Mouse (Mus musculus) liver, embryonic 16.5 days (tissue): ENCODE data around the gene Inpp5a. TPM values are rescaled to one million over a fixed set of nuclear protein-coding genes. Genes with fewer than 3 reads are reported as not detected.

ENCODE experiments used
- ATAC-seq: fragments of 200-750 bp; cut with Nextera tagmentation; 2 replicates; pipeline ENCODE4 v1.8.0; 2017; ENCODE audit warnings: low read depth, mild to moderate bottlenecking, moderate number of reproducible peaks, moderate library complexity
- H3K27ac ChIP-seq: fragments of 300-500 bp; sonication (generic); 2 replicates; pipeline ENCODE4 v1.5.1; 2014; ENCODE audit warnings: mild to moderate bottlenecking, low read length
- H3K27me3 ChIP-seq: fragments of 300-500 bp; sonication (generic); 2 replicates; pipeline ENCODE4 v1.6.1; 2014; ENCODE audit warnings: low read depth, low read length, mixed read lengths; ENCODE audit not compliant: control insufficient read depth, insufficient read depth
- H3K36me3 ChIP-seq: fragments of 300-500 bp; sonication (generic); 2 replicates; pipeline ENCODE4 v1.6.1; 2014; ENCODE audit warnings: mild to moderate bottlenecking; ENCODE audit not compliant: control insufficient read depth, insufficient read depth
- H3K4me1 ChIP-seq: fragments of 300-500 bp; sonication (generic); 2 replicates; pipeline ENCODE4 v1.6.1; 2014; ENCODE audit warnings: low read depth, low read length, mixed read lengths; ENCODE audit not compliant: control insufficient read depth
- H3K4me2 ChIP-seq: fragments of 300-500 bp; sonication (generic); 2 replicates; pipeline ENCODE4 v1.6.1; 2014; ENCODE audit warnings: low read depth, low read length, mixed read lengths
- H3K4me3 ChIP-seq: fragments of 300-500 bp; sonication (generic); 2 replicates; pipeline ENCODE4 v1.5.1; 2014; ENCODE audit warnings: low read depth, mild to moderate bottlenecking, low read length
- H3K9ac ChIP-seq: fragments of 300-500 bp; sonication (generic); 2 replicates; pipeline ENCODE4 v1.6.1; 2014; ENCODE audit warnings: low read depth, low read length
- H3K9me3 ChIP-seq: fragments of 300-500 bp; sonication (generic); replicated peaks from 2 replicates; pipeline ENCODE4 v1.6.1; 2016; ENCODE audit warnings: low read length; ENCODE audit not compliant: control insufficient read depth
- WGBS: fragments of 180-500 bp; shearing (Covaris S2); extraction: QIAGEN DNeasy Blood & Tissue Kit; methylation state at CpG from one replicate; pipeline ENCODE4 v1.1.7; 2014; ENCODE audit not compliant: insufficient replicate concordance; 5-methylcytosine and 5-hydroxymethylcytosine counted together
- polyA plus RNA-seq: library from polyadenylated mRNA; unstranded; fragments of >200 nt; fragmentation: Nextera tagmentation; extraction: Ambion mirVana; gene quantifications from 2 replicates; pipeline ENCODE4 v1.2.1, GENCODE M21; 2015

The Inpp5a gene
- polyA plus RNA-seq, 1 experiment from 2014 or later, result 3.5 TPM

DNA sequence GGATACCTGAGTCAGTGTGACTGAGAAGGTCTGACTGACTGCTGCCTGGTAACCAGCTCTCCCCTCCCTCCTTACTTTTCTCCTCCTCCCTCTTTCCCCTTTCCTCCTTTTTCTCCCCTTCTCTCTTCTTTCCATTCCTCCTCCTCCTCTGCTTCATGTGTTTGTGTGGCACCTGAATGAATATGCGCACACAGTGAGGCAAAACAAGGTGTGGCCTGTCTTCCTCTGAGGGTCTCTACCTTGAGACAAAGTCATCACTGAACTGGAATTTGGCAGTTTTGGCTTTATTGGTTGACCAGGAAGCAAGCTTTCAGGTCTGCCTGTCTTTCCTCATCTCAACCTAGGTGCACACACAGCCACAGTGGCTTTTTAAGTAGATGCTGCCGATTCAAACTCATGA is 147.9 kb downstream of the Inpp5a start:
- Histone ChIP-seq H3K27me3 (no peaks in the 10 kb centered on the region), H3K4me3 (no peak overlapping the region), H3K36me3 (no peaks in the 10 kb centered on the region), H3K9ac (no peak overlapping the region), H3K4me2 (no peak overlapping the region), H3K27ac (no peak overlapping the region), H3K4me1 (no peaks in the 10 kb centered on the region), H3K9me3 (no peaks in the 10 kb centered on the region)
- WGBS, result 87% methylated on average over 2 of the region's 2 CpGs
- ATAC-seq, result no peak

DNA sequence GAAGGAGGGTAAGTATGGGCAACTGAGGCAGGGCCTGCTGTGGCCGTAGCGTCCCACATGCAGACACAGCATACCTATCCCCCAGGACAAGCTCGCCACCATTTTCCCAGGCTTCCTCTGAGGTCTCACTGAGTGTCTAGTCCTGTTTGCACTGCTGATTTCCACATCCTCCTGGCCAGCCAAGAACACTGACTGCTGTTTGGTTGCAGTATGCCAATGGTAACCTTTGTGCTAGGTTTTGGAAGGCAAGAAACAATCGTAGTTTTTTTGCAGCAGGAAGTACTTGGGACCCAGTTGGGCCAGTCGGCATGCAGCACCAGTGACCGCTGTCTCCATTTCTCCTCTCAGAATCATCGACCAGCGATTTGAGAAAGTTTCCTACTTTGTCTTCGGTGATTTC is 148.9 kb downstream of the Inpp5a start:
- Histone ChIP-seq H3K27ac (no peak overlapping the region), H3K4me1 (no peaks in the 10 kb centered on the region), H3K27me3 (no peaks in the 10 kb centered on the region), H3K9ac (no peak overlapping the region), H3K36me3 (no peaks in the 10 kb centered on the region), H3K9me3 (no peaks in the 10 kb centered on the region), H3K4me2 (no peak overlapping the region), H3K4me3 (no peak overlapping the region)
- WGBS, result 72% methylated on average over 9 of the region's 9 CpGs
- no peak for ATAC-seq

DNA sequence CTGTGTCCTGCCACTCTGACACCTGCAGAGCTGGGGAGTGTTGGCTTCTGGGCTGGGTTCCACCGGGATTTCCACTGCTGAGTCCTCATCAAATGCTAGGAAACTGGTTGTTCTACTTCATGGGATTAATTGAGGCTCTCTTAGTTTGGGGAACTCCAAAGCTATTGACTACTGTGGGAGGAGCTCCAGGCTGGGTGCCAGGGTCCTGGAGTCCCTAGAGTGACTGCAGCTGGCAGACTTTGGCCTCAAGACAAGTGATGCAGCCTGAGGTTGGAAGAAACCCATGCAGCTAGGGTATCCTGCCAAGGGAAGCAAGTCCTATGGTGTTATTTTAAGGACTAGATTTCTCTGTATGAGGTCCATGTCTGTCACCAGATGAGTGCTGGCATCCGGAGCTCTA is 149.6 kb downstream of the Inpp5a start:
- Histone ChIP-seq H3K4me2 (no peak overlapping the region), H3K27me3 (no peaks in the 10 kb centered on the region), H3K27ac (no peak overlapping the region), H3K36me3 (no peaks in the 10 kb centered on the region), H3K9me3 (no peaks in the 10 kb centered on the region), H3K4me1 (no peaks in the 10 kb centered on the region), H3K4me3 (no peak overlapping the region), H3K9ac (no peak overlapping the region)
- 64% methylated on average over 2 of the region's 2 CpGs for WGBS
- no peak for ATAC-seq

DNA sequence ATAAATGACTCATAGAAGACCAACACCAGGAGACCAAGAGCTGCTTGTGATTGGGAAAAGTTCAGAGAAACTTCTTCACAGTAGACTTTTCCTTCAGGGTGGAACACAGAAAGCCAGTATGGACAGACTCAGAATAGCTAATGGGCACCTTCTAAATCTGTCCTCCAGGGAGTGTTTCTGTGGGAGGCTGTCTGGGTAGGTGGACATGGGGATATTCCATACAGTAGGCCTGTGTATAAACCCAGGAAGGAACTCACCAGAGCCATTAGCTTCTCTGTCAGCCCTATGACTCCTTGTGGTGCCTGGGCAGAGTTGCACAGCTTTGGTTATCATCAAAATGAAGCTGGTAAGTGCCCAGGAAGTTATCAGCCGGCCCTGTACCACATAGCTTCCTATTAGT is 151.7 kb downstream of the Inpp5a start:
- no peak for ATAC-seq
- Histone ChIP-seq H3K4me2 (no peak overlapping the region), H3K27ac (no peak overlapping the region), H3K9ac (no peak overlapping the region), H3K27me3 (no peaks in the 10 kb centered on the region), H3K4me1 (no peaks in the 10 kb centered on the region), H3K4me3 (no peak overlapping the region), H3K9me3 (no peaks in the 10 kb centered on the region), H3K36me3 (no peaks in the 10 kb centered on the region)
- 24% methylated on average over 1 of the region's 1 CpGs for WGBS

DNA sequence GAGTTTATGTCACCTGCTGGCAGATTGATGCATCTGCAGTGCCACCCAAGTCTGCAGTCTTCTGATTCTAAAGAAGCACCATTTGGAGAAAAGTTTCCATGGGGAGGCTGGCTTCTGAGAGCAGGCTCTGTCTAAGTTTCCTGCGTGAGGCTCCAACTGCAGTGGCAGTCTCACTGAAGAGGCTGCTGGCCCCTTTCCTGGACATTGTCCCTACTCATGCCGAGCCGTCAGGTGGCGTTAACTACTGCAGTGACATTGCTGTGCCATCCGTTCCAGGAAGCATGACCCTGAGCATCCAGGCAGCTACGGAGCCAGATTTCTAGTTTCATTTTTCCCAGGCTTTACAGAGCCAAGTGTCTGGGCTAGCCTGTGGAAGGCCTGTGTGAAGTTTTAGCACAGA is 152.5 kb downstream of the Inpp5a start:
- Histone ChIP-seq H3K9ac (no peak overlapping the region), H3K4me2 (no peak overlapping the region), H3K27me3 (no peaks in the 10 kb centered on the region), H3K4me3 (no peak overlapping the region), H3K4me1 (no peaks in the 10 kb centered on the region), H3K27ac (no peak overlapping the region), H3K36me3 (no peaks in the 10 kb centered on the region), H3K9me3 (no peaks in the 10 kb centered on the region)
- no peak for ATAC-seq
- 67% methylated on average over 6 of the region's 6 CpGs for WGBS

DNA sequence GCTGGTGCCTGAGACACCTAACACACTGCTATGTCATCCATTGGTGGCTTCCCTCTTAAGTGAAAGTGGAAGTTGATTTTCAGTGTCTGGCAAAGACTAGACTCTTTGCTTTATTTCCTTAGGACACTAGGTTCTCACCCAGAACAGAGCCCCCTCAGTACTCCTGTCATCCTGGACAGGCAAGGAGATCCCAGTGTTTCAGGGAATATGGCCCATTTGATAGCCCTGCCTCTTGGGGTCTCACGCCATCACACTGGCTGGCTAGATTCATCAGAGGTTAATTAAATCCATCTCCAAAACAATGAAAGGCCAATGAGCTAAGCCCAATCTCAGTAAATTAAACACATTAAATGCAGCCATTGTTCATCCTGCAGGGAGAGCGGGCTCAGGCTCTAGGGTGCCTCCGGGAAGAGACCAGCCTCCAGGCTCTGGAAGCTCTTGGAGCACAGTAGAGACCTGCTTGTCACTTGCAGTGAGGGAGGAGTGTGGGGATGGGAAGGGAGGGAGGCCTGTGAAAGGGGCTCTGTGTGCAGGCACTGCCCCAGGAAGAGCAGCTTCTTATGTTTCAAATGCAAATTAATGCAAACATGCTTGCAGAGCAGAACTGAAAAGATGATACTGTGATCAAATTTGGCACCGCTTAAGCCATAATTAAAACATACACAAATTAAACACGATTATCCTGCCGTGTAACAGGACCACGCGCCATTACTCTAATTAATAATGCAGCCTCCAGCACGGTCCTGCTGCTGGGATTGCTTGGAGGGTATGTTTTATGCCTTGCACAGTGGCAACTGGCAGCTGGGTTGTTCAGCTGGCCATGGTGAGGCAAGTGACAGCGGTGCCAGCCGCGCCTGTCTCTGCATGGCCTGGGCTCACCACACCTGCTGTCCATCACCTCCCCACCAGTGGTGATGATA is 156.1 kb downstream of the Inpp5a start:
- no peak for ATAC-seq
- no peak overlapping the region for H3K4me2 ChIP-seq
- H3K9ac ChIP-seq, result no peak overlapping the region
- no peaks in the 10 kb centered on the region for H3K9me3 ChIP-seq
- H3K36me3 ChIP-seq, result no peaks in the 10 kb centered on the region
- no peaks in the 10 kb centered on the region for H3K4me1 ChIP-seq
- WGBS, result 75% methylated on average over 12 of the region's 12 CpGs
- H3K4me3 ChIP-seq, result no peak overlapping the region
- H3K27ac ChIP-seq, result no peak overlapping the region
- H3K27me3 ChIP-seq, result no peaks in the 10 kb centered on the region

DNA sequence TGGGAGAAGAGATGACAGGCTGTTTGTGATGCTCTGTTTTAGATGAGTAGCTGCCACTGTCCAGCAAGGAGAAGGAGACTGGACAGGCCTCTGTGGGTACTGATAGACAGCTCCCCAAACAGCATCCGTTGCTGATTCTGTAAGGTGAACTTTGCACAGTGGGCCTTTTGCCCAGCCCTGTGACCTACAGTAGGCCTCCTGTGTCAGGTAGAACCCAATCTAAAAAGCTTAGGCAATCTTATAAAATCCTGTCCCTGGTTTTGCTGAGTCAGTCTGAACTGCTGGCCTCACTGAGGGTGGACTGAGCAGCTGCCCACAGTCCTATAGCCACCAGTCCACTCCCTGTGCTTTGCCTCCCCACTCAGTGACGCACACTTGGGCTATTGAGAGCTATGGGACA is 158.4 kb downstream of the Inpp5a start:
- peak; percentile 67 for ATAC-seq
- H3K36me3 ChIP-seq, result no peaks in the 10 kb centered on the region
- H3K27ac ChIP-seq, result no peak overlapping the region
- H3K27me3 ChIP-seq, result no peaks in the 10 kb centered on the region
- no peaks in the 10 kb centered on the region for H3K9me3 ChIP-seq
- 61% methylated on average over 2 of the region's 2 CpGs for WGBS
- no peaks in the 10 kb centered on the region for H3K4me1 ChIP-seq
- H3K4me3 ChIP-seq, result no peak overlapping the region
- H3K9ac ChIP-seq, result no peak overlapping the region
- H3K4me2 ChIP-seq, result no peak overlapping the region

DNA sequence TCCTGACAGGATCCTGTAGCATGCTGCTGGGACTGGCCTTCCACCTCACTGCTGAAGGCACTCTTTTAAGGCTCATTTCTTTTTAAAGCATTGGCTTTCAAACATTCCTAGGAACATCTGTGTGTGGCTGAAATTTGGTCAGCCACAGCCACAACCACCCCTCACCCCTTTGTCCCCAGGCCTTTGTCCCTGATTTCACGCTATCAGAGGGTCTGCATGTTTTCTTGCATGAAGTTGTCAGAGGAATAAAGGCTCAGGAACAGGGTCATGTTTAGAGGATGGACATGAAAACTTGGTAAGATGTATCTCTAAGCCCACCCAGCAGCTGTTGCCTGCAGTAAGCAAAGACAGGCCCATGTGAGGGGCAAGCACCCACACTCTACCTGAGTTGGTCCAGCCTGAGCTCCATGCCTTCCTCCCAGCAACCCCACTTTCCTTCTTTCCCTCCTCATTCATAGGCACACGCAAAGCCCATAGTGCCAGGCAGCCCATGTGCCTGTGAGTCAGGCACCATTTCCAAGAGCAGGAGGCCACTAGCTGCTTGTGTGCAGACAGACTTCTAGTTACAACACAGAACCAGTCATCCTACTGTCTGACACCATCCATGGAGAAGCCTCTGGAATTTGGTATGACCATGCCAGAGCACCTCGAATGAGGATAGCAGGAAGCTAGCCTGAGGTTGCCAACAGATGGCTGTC is 161.3 kb downstream of the Inpp5a start:
- Histone ChIP-seq H3K27ac (no peak overlapping the region), H3K36me3 (no peaks in the 10 kb centered on the region), H3K9ac (no peak overlapping the region), H3K9me3 (no peaks in the 10 kb centered on the region), H3K27me3 (no peaks in the 10 kb centered on the region), H3K4me1 (no peaks in the 10 kb centered on the region), H3K4me3 (no peak overlapping the region), H3K4me2 (no peak overlapping the region)
- 54% methylated on average over 3 of the region's 3 CpGs for WGBS
- ATAC-seq, result no peak

DNA sequence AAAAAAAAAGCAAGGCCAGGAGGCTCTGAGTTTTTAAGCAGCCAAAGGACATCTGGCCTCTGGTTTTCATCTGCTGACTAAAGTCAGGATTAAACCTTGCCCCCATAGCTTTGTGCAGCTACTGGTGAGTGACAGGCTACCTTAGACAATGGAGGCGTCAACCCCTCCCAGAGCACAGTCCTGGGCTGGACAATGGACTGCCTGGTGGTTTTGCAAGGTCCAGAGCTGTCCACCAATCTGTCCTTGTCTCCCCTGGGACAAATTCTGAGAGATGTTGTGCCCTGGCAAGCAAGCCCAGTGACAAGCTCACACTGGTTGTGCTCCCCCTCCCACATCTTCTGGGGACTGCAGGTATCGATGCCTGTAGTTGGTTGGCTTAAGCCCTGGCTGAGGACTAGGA is 162.6 kb downstream of the Inpp5a start:
- Histone ChIP-seq H3K4me3 (no peak overlapping the region), H3K27me3 (no peaks in the 10 kb centered on the region), H3K9ac (no peak overlapping the region), H3K27ac (no peak overlapping the region), H3K4me1 (no peaks in the 10 kb centered on the region), H3K9me3 (no peaks in the 10 kb centered on the region), H3K4me2 (no peak overlapping the region), H3K36me3 (no peaks in the 10 kb centered on the region)
- 73% methylated on average over 2 of the region's 2 CpGs for WGBS
- ATAC-seq, result no peak
